Mouse (Mus musculus): ENCODE data around the gene Gm8897.
"Not testable (repeated sequence)": the region's sequence is repeated elsewhere in the genome, so short reads cannot be mapped to it uniquely, and the experiment has no call there.

Gene Gm8897

DNA sequence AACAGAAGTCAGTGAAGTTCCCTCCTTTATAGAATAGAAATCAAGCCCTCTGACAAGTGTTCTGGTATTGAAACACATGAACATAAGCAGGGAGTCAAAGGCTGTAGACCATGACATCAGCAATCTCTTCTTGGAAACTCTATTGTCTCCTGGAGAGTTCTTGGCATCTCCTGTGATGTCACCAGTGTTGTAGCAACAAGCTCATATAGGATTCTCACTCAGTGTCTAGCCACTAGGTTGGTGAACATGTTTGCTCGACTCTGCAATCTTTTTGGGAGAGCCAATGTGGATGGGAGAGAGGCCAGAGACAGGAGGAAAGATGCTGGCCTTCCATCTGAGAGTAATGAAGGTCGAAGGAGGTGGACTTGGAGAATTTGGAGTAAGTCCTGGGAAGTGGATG is at the start of gene Gm8897:
Gene Gm8897, plus strand, starts transcription at position 301 of the 400 bp plus-strand sequence.
- DNase-seq (ENCODE audit: low read depth, low spot score) = not testable (repeated sequence)

GRCm38 (mm10) chr5:11416691-11417090 is 473 bp downstream of the Gm8897 start:
- not testable (repeated sequence) for DNase-seq (ENCODE audit: low read depth, low spot score)

All from forelimb bud, embryonic 11.5 days (tissue).